Mouse (Mus musculus): Measurements from ENCODE around the gene Ficd. TPM values are rescaled to one million over a fixed set of nuclear protein-coding genes. Genes with fewer than 3 reads are reported as not detected.
A peak's percentile ranks its signal among the peaks of the same experiment; 100 is the strongest.

The Ficd gene
- polyA plus RNA-seq, 1 experiment from 2014 or later = 3.3 TPM

DNA sequence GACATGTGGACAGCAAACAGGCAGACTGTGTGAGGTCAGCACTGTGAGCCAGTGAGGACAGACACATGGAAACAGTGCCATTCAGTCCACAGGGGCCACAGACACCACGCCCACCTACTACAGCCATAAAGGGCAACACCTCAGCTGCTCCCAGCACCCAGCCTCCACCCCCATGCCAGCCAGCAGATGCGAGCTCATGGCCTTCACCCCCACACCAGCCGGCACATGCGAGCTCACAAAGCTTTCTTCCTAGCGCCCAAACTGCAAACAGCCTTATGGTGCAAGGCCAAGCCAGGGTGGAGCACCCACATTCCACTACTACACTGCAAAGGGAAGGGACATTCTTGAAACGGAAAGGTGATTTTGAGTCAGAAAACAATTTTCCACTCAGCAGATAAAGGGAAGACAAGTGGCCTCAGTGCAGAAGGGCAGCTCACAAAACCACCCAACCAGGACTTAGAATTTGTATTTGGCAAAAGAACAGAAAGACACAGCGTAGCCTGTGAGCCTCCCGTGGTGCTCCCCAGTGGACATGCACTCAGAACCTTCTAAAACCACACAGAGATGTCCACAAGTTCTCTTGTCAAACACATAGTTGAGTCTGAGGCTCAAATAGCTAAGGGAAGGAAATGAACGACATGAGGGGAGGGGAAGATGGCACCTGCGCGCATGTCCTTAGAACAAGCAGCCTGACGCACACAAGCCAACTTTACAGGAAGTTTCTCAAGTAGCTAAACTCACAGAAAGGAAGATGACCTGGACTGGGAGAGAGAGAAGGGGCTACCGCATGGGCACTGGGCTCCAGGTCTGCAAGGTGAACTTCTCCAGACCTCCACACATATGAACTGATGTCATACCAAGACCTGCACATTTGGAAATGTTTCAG lies 30.3 kb downstream of the Ficd start:
- no peak overlapping the region for H3K4me2 ChIP-seq
- no peaks in the 10 kb centered on the region for H3K27me3 ChIP-seq (ENCODE audit: control insufficient read depth, insufficient read depth, low read length)
- H3K27ac ChIP-seq (ENCODE audit: low read depth, low read length) = no peak overlapping the region
- no peaks in the 10 kb centered on the region for H3K9me3 ChIP-seq (ENCODE audit: control insufficient read depth, low read length)
- WGBS = 92% methylated on average over 13 of the region's 13 CpGs
- peaks cover 14% of the 10 kb centered on the region for H3K4me1 ChIP-seq (ENCODE audit: control insufficient read depth, insufficient read depth, low read length)
- no peak for ATAC-seq (ENCODE audit: low FRiP score)
- H3K9ac ChIP-seq (ENCODE audit: low read length) = no peak overlapping the region
- no peak overlapping the region for H3K4me3 ChIP-seq (ENCODE audit: low read depth, low read length)
- H3K36me3 ChIP-seq (ENCODE audit: control insufficient read depth, insufficient read depth, low read length) = peaks cover 14% of the 10 kb centered on the region; the same call in 1 of the 2 replicates
- DNase-seq (ENCODE audit: low spot score, missing footprints) = no peak

- peaks cover 20% of the 10 kb centered on the region for H3K4me1 ChIP-seq (ENCODE audit: control insufficient read depth, insufficient read depth, low read length)
- no peaks in the 10 kb centered on the region for H3K9me3 ChIP-seq (ENCODE audit: control insufficient read depth, low read length)
- no peak overlapping the region for H3K4me3 ChIP-seq (ENCODE audit: low read depth, low read length)
- peaks cover 11% of the 10 kb centered on the region; the same call in 1 of the 2 replicates for H3K36me3 ChIP-seq (ENCODE audit: control insufficient read depth, insufficient read depth, low read length)
- WGBS = 93% methylated on average over 8 of the region's 8 CpGs
- no peak overlapping the region for H3K27ac ChIP-seq (ENCODE audit: low read depth, low read length)
- no peak overlapping the region for H3K9ac ChIP-seq (ENCODE audit: low read length)
- no peak overlapping the region for H3K4me2 ChIP-seq
- H3K27me3 ChIP-seq (ENCODE audit: control insufficient read depth, insufficient read depth, low read length) = no peaks in the 10 kb centered on the region
- ATAC-seq (ENCODE audit: low FRiP score) = no peak
- DNase-seq (ENCODE audit: low spot score, missing footprints) = no peak
These were observed 33.2 kb downstream of the Ficd start for GRCm38 (mm10) chr5:113768806-113769205.

GRCm38 (mm10) chr5:113771213-113772162 lies 35.9 kb downstream of the Ficd start:
- Histone ChIP-seq H3K27me3 (ENCODE audit: control insufficient read depth, insufficient read depth, low read length) (no peaks in the 10 kb centered on the region), H3K4me1 (ENCODE audit: control insufficient read depth, insufficient read depth, low read length) (peaks cover 20% of the 10 kb centered on the region), H3K9me3 (ENCODE audit: control insufficient read depth, low read length) (no peaks in the 10 kb centered on the region), H3K36me3 (ENCODE audit: control insufficient read depth, insufficient read depth, low read length) (peaks cover 14% of the 10 kb centered on the region), H3K4me2 (peak overlapping the region; percentile 88), H3K9ac (ENCODE audit: low read length) (peak overlapping the region; percentile 95), H3K4me3 (ENCODE audit: low read depth, low read length) (peak overlapping the region; percentile 100), H3K27ac (ENCODE audit: low read depth, low read length) (peak overlapping the region; percentile 94)
- ATAC-seq (ENCODE audit: low FRiP score) (peak; percentile 82), DNase-seq (ENCODE audit: low spot score, missing footprints) (peak; percentile 98)
- under 1% methylated on average over 95 of the region's 97 CpGs for WGBS

DNA sequence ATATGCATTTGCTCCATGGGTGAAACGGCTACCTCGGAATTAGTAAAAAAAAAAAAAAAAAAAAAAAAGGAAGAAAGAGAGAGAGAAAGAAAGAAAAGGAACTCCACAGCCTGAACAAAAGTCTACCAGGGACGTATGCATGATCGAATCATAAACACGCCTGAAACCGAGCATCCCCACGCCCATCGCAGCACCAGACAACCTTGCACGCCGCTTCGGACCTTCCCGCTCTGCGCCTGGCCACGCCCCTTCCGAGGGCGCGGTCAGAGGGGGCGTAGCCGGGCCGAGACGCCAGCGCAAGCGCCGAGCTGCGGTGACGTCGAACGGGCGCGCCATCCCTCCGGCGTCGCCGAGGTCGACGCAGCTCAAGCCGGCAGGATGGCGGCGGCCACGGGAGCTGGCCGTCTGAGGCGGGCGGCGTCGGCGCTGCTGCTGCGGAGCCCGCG lies 36.9 kb downstream of the Ficd start, which contains the start of the genes Sart3 and Iscu:
Gene Sart3 (minus strand): TSS at position 61 of the 446 bp plus-strand sequence.
Gene Iscu (plus strand): TSS at position 299 of the 446 bp plus-strand sequence.
- Histone ChIP-seq H3K4me1 (ENCODE audit: control insufficient read depth, insufficient read depth, low read length) (peaks cover 20% of the 10 kb centered on the region), H3K27me3 (ENCODE audit: control insufficient read depth, insufficient read depth, low read length) (no peaks in the 10 kb centered on the region), H3K9ac (ENCODE audit: low read length) (peak within 1 kb of the TSS; percentile 95), H3K27ac (ENCODE audit: low read depth, low read length) (peak within 1 kb of the TSS; percentile 94), H3K4me3 (ENCODE audit: low read depth, low read length) (peak within 1 kb of the TSS; percentile 100), H3K4me2 (peak within 1 kb of the TSS; percentile 88), H3K9me3 (ENCODE audit: control insufficient read depth, low read length) (no peaks in the 10 kb centered on the region), H3K36me3 (ENCODE audit: control insufficient read depth, insufficient read depth, low read length) (peaks cover 17% of the 10 kb centered on the region)
- whole genome bisulfite sequencing = under 1% methylated on average over 46 of the region's 49 CpGs
- DNase-seq (ENCODE audit: low spot score, missing footprints) (peak; percentile 100), ATAC-seq (ENCODE audit: low FRiP score) (peak; percentile 89)

DNA sequence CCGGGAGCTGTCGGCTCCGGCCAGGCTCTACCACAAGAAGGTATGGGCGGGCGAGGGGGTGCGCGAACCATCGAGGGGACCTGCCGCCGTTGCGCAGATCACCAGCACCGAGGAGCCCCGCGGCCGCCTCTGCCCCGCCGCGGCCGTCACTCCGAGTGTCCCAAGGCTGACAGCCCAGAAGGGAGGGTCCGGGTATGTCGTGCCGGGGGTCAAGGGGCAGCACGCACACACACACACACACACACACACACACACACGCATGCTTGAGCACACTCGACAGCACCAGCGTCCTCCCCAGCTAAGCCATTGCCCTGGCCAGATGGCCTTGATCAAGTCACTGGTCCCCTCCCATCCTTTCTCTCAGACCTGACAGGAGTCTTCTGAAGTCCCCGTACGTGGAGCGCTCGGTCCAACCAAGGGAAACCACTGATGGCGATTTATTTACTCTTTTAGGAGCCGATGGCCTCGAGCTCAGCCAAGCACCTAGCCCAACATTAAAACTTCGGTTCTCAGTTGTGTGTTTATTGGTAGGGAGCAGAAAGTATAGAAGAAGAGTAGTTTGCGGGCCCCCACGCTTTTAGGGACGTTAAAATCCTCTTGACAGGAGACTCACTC lies 37.4 kb downstream of the Ficd start:
- H3K9ac ChIP-seq (ENCODE audit: low read length) = peak overlapping the region; percentile 72
- H3K27ac ChIP-seq (ENCODE audit: low read depth, low read length) = no peak overlapping the region
- H3K4me3 ChIP-seq (ENCODE audit: low read depth, low read length) = peak overlapping the region; percentile 100
- no peaks in the 10 kb centered on the region for H3K9me3 ChIP-seq (ENCODE audit: control insufficient read depth, low read length)
- H3K4me1 ChIP-seq (ENCODE audit: control insufficient read depth, insufficient read depth, low read length) = peaks cover 20% of the 10 kb centered on the region
- H3K36me3 ChIP-seq (ENCODE audit: control insufficient read depth, insufficient read depth, low read length) = peaks cover 17% of the 10 kb centered on the region
- H3K4me2 ChIP-seq = peak overlapping the region; percentile 88
- DNase-seq (ENCODE audit: low spot score, missing footprints) = no peak
- 1% methylated on average over 32 of the region's 38 CpGs for WGBS
- no peaks in the 10 kb centered on the region for H3K27me3 ChIP-seq (ENCODE audit: control insufficient read depth, insufficient read depth, low read length)
- ATAC-seq (ENCODE audit: low FRiP score) = peak; percentile 63

DNA sequence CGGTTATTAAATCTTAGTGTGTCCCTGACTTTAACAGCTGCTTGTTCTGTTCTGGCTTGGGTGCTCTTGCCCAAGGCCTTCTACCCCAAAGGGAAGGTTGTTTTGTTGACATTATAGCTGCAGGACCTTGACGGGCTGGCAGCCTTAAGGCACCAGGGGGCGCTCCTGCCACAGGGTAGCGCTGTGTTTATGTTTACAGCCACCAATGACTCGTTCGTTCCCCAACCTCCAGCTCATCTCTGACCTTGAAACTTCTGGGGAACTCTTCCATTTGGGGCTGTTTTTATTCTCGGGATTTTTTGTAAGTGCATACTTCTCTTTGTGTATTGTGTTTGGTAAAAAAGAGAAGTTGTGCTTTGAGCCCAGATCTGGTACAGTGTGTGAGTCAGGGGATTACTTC lies 38.1 kb downstream of the Ficd start:
- Histone ChIP-seq H3K4me1 (ENCODE audit: control insufficient read depth, insufficient read depth, low read length) (peaks cover 20% of the 10 kb centered on the region), H3K36me3 (ENCODE audit: control insufficient read depth, insufficient read depth, low read length) (peaks cover 16% of the 10 kb centered on the region), H3K4me2 (peak overlapping the region; percentile 88), H3K27ac (ENCODE audit: low read depth, low read length) (no peak overlapping the region), H3K4me3 (ENCODE audit: low read depth, low read length) (peak overlapping the region; percentile 100), H3K27me3 (ENCODE audit: control insufficient read depth, insufficient read depth, low read length) (no peaks in the 10 kb centered on the region), H3K9ac (ENCODE audit: low read length) (no peak overlapping the region; the same call in 1 of the 2 replicates), H3K9me3 (ENCODE audit: control insufficient read depth, low read length) (no peaks in the 10 kb centered on the region)
- ATAC-seq (ENCODE audit: low FRiP score) = no peak
- WGBS = 2% methylated on average over 7 of the region's 7 CpGs
- peak; percentile 98 for DNase-seq (ENCODE audit: low spot score, missing footprints)

DNA sequence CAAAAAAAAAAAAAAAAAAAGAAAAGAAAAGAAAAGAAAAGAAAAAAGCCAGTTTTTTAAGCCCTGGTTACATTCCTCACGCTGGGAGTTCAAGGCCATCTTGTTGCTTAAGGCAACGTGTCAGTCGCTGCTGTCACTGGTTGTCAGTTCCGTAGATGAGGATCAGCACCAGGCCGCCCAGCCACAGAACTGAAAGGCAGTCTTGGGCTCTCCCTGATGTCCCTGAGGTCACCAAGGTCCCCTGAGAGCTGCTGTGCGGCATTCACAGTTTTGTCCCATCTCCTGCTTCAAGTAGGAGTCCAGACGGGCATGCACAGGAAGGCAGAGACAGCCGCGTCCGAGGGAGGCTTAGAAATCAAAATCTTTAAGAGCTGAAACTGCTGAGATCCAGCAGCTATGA lies 40.0 kb downstream of the Ficd start:
- no peaks in the 10 kb centered on the region; the same call in 1 of the 2 replicates for H3K9me3 ChIP-seq (ENCODE audit: control insufficient read depth, low read length)
- no peak for ATAC-seq (ENCODE audit: low FRiP score)
- H3K9ac ChIP-seq (ENCODE audit: low read length) = no peak overlapping the region
- DNase-seq (ENCODE audit: low spot score, missing footprints) = no peak
- no peak overlapping the region for H3K4me3 ChIP-seq (ENCODE audit: low read depth, low read length)
- H3K27me3 ChIP-seq (ENCODE audit: control insufficient read depth, insufficient read depth, low read length) = no peaks in the 10 kb centered on the region
- 90% methylated on average over 10 of the region's 10 CpGs for WGBS
- peaks cover 7% of the 10 kb centered on the region for H3K4me1 ChIP-seq (ENCODE audit: control insufficient read depth, insufficient read depth, low read length)
- no peak overlapping the region for H3K27ac ChIP-seq (ENCODE audit: low read depth, low read length)
- H3K36me3 ChIP-seq (ENCODE audit: control insufficient read depth, insufficient read depth, low read length) = peaks cover 16% of the 10 kb centered on the region
- no peak overlapping the region for H3K4me2 ChIP-seq

DNA sequence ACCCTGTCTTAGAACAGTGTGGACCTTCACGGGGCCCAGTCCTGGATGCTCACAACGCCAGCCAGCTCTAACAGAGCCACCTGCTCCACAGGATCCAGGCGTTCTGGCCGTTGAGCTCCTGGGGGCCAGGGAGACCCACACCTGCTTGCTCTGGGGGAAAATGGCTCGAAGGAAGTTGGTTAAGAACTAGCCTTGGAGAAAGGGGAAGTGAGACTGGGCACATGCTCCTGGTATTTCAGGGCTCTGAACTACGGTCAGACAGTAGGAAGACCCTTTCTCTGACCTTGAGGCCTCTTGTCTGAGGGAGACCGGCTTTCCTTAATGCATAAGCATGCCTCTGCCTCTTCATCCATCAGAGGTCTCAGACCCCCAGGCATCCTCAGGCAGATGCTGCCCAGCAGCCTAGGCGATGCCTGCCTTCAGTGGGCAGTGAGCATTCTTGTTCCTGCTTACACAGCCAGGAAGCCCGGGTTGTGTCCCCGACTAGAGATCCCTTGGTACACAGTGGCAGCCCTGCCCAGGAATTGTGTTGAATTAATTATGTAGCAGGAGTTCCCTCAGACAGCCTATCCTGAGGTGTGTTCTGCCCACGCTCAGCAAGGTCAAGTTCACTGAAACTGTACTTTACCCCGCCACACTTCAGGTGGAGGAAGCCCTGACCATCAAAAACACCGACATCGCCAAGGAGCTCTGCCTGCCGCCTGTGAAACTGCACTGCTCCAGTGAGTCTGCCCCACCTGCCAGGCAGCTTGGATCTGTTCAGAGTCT lies 40.7 kb downstream of the Ficd start:
- H3K27ac ChIP-seq (ENCODE audit: low read depth, low read length) = no peak overlapping the region
- H3K9ac ChIP-seq (ENCODE audit: low read length) = no peak overlapping the region
- H3K4me3 ChIP-seq (ENCODE audit: low read depth, low read length) = no peak overlapping the region
- H3K27me3 ChIP-seq (ENCODE audit: control insufficient read depth, insufficient read depth, low read length) = no peaks in the 10 kb centered on the region
- H3K9me3 ChIP-seq (ENCODE audit: control insufficient read depth, low read length) = no peaks in the 10 kb centered on the region; the same call in 1 of the 2 replicates
- 95% methylated on average over 15 of the region's 15 CpGs for WGBS
- ATAC-seq (ENCODE audit: low FRiP score) = no peak
- peaks cover 16% of the 10 kb centered on the region for H3K36me3 ChIP-seq (ENCODE audit: control insufficient read depth, insufficient read depth, low read length)
- peaks cover 5% of the 10 kb centered on the region for H3K4me1 ChIP-seq (ENCODE audit: control insufficient read depth, insufficient read depth, low read length)
- H3K4me2 ChIP-seq = no peak overlapping the region
- no peak for DNase-seq (ENCODE audit: low spot score, missing footprints)

Data from midbrain, embryonic 11.5 days (tissue).